Comparison of ENCODE assay signal across 8 mouse cellular contexts in genomic region chr12:69295651-69296050, GRCm38 (mm10). TPM values are rescaled to one million over a fixed set of nuclear protein-coding genes. Genes with fewer than 3 reads are reported as not detected.
DNase-seq lines count a peak whose midpoint lies in the region; ATAC-seq lines count a peak whose summit lies in the region.

No protein-coding gene starts in this region.

- H3K4me1 ChIP-seq in neural tube, embryonic 13.5 days (replicated peaks): peaks cover 32% of the 10 kb centered on the region

- no peaks in the 10 kb centered on the region for H3K9me3 ChIP-seq in neural tube, embryonic 13.5 days

- peaks cover 18% of the 10 kb centered on the region; the same call in 1 of the 2 replicates for H3K36me3 ChIP-seq in neural tube, embryonic 13.5 days

- H3K27ac ChIP-seq in neural tube, embryonic 13.5 days (replicated peaks): peak overlapping the region; percentile 96

- peak overlapping the region; percentile 83 for H3K4me2 ChIP-seq in neural tube, embryonic 13.5 days

- WGBS in neural tube, embryonic 13.5 days: 84% methylated on average over 4 of the region's 4 CpGs

- no peak for ATAC-seq in neural tube, embryonic 13.5 days (ENCODE audit: low read depth)

- peak overlapping the region; percentile 97 for H3K9ac ChIP-seq in neural tube, embryonic 13.5 days

- H3K27me3 ChIP-seq in neural tube, embryonic 13.5 days: no peaks in the 10 kb centered on the region

- peak; percentile 36 for DNase-seq in gastrocnemius, adult 18-20 months (ENCODE audit: low spot score)
- no peak for DNase-seq in gastrocnemius, postnatal 4 days (ENCODE audit: low spot score in 2 of 2)
- peak; percentile 24 to 47 for DNase-seq in spleen, postnatal 10 days (ENCODE audit: low spot score in 2 of 2)
- DNase-seq in spleen, postnatal 14 days (ENCODE audit: low spot score in 2 of 2): no peak
- peak; percentile 51 for DNase-seq in induced T-regulatory cell, adult 2 months (ENCODE audit: low read depth)
- DNase-seq in testis, postnatal 10 days (ENCODE audit: low spot score): no peak
- DNase-seq in frontal cortex, postnatal 14 days (ENCODE audit: low spot score in 2 of 2): no peak

- H3K4me3 ChIP-seq in neural tube, embryonic 13.5 days: peak overlapping the region; percentile 87

RNA-seq across cellular contexts. Expression of gene Klhdc2, which starts 0.8 kb away (rescaled TPM):
- 100 to 1,000 TPM in 1 of 2 experiments, 10 to 100 TPM in 1; 98.7 to 119 TPM for total RNA-seq in gastrocnemius, adult 18-20 months (2021)
- 10 to 100 TPM; 72.3 to 74.8 TPM for total RNA-seq in gastrocnemius, postnatal 4 days (2021)
- 293 and 300 TPM in 2 replicates for polyA plus RNA-seq in neural tube, embryonic 13.5 days (2015; fragmentation: Nextera tagmentation; extraction: Ambion mirVana)

RNA-seq across cellular contexts. Expression of gene Klhdc1, which starts 54.7 kb away (rescaled TPM):
- 10 to 100 TPM; 22.7 to 26.2 TPM for total RNA-seq in gastrocnemius, adult 18-20 months (2021)
- total RNA-seq in gastrocnemius, postnatal 4 days (2021): 1 to 10 TPM; 7.1 to 8.7 TPM
- polyA plus RNA-seq in neural tube, embryonic 13.5 days (2015; fragmentation: Nextera tagmentation; extraction: Ambion mirVana): 8.4 and 9.8 TPM in 2 replicates

Comparison
In these comparisons a context has a peak if more than half of its experiments do, and no peak if none do; other contexts are left out.
1. DNase-seq: peak in gastrocnemius, adult 18-20 months (single experiment), spleen, postnatal 10 days (2 of 2) and induced T-regulatory cell, adult 2 months (single experiment); none in gastrocnemius, postnatal 4 days (0 of 2), spleen, postnatal 14 days (0 of 2), testis, postnatal 10 days (single experiment) and frontal cortex, postnatal 14 days (0 of 2).